Mouse (Mus musculus): Measurements from ENCODE around the gene Naaa. TPM values are rescaled to one million over a fixed set of nuclear protein-coding genes. Genes with fewer than 3 reads are reported as not detected.

Naaa gene
- polyA plus RNA-seq, 1 experiment: 41.2 TPM

DNA sequence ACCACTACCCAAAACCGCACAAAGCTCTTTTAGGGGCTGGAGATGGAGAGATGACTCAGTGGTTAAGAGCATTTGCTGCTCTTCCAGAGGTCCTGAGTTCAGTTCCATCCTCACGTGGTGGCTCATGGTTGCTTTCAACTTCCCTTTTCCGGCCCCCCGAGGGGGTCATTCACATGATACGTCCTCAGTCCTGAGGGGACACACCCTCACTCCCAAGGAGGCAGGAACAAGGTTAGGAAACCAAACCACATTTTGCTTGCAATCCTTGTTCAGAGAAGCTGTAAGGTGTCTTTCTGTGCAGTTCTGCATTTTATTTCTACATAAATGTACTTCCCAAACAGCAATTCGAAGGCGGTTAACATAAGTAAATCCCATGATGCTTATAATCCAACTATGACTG, 7.5 kb downstream of the Naaa start:
- no peak for DNase-seq (ENCODE audit: extremely low spot score in 1 of 2, low spot score in 1 of 2)

DNA sequence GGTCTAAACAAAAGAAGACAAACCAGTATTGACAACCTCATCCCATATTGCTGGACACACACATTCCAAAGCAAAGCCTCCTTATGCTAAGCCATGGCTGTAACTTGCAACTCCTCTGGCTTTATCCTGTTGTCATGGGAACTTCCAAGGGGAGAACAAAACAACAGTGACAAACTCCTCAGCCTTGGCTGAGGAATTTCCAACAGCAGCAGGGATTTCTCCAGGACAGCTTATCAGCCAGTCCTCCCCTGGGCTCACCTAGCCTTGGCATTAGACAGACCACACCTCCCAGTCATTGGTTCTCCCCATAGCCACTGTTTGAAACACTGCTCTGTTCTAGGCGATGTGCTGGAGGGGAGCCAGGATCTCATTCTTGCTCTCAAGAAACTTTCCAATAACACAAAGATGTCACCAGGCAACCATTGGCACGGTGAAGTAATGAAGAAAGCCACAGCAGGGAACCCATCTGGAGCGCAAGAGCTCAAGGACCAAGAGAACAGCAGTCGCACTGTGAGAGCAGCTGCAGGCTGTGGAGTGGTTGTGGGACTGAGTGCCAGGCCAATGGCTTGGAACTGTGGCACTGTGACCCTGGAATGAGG, 14.1 kb downstream of the Naaa start:
- peak; percentile 75 to 83 for DNase-seq (ENCODE audit: extremely low spot score in 1 of 2, low spot score in 1 of 2)

DNA sequence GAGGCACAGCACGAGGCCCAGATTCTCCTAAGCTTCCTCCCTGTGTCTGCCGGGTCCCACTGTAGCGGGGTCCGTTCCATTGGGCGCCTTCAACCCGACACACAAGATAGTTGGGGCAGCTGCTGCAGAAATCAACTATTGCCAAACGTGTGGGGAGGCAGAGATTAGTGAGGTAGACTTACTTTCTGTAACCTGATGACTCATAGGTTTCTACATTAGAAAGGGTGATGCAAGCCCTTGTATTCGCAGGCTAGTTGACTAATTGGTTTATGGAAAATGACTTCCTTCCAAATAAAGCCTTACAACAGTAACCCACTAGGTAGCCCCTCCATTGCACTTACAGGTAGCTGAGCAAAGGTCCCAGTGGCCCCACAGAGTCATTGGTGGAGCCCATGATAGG, 15.3 kb downstream of the Naaa start:
- no peak for DNase-seq (ENCODE audit: extremely low spot score in 1 of 2, low spot score in 1 of 2)

DNA sequence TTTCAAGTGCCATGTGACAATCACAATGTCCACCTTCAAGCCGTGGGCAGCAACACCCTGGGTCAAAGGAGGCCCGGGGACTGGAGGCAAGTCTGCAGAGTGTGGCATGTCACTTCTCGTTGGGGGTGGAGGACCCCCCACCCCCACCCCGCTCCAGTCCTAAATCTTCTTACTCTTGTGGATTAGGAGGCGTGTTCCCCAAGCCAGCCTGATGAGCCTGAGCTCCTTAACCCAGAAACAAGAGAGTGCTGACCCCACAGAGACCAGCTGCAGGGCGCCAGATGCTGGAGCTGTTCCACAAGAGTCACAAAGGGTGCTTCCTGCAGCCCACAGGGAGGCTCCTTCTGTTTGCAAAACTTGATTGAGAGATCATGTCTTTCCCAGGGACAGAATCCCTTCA, 21.8 kb downstream of the Naaa start, which contains the start of gene Ppef2:
Gene Ppef2 (minus strand): TSS at position 61 of the 400 bp plus-strand sequence.
- no peak for DNase-seq (ENCODE audit: extremely low spot score in 1 of 2, low spot score in 1 of 2)

DNA sequence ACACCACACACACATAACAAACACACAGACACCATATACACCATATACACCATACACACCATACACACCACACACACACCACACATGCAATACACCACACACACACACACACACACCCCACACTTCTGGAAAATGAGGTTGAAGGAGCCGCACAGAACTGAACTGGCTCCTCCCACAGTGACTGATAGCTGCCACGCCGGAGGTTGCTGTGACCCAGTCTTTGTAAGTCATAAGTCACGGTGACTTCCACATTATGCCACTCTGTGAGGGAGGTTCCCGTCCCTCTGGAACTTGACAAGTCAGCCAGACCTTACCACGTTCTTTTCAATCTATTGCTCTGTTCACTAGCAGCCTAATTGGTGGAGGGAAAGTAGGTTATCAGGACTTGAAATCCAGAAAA, 23.5 kb downstream of the Naaa start:
- DNase-seq (ENCODE audit: extremely low spot score in 1 of 2, low spot score in 1 of 2): no peak

DNA sequence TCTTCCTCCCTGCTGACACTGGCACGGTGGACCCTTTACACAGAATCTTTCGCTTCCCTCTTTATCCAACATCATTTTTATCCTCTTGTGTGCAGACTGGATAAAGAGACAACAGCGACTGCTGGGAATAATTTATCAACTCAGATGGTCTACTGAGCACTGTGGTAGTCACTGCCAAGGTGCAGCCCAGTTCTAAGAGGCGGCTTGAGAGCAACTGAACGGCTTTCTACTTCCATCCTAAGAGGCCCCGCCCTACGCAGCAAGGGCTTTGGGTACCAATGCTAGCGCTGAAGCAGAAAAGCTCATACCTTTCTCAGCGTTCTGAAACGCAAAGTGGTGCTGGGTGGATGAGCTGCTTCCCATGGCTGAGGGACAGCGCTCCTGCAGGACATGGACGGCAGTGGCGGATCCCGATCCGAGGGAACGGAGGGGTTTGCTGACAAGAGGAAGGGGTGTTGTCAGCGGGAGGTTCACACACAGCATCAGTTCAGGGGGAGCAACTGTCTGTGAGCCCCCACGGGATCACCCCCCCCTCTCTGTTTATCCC, 25.1 kb downstream of the Naaa start:
- DNase-seq (ENCODE audit: extremely low spot score in 1 of 2, low spot score in 1 of 2): peak in 1 of 2 experiments; percentile 22

DNA sequence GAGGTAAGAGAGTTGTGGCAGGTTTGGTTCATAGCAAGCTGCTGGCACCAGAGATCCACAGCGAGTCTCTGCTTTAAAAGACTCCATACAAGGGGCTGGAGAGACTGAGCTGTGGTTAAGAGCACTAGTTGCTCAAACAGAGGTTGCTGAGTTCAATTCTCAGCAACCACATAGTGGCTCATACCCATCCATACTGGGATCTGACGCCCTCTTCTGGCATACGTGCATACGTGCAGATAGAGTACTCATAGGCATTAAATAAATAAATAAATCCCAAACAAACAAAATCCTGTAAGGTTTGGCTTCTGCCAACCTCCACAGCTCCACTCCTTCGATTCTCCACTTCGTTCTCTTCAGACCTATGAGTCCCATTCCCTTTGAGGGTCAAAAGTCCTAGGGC, 25.9 kb downstream of the Naaa start:
- no peak for DNase-seq (ENCODE audit: extremely low spot score in 1 of 2, low spot score in 1 of 2)

DNA sequence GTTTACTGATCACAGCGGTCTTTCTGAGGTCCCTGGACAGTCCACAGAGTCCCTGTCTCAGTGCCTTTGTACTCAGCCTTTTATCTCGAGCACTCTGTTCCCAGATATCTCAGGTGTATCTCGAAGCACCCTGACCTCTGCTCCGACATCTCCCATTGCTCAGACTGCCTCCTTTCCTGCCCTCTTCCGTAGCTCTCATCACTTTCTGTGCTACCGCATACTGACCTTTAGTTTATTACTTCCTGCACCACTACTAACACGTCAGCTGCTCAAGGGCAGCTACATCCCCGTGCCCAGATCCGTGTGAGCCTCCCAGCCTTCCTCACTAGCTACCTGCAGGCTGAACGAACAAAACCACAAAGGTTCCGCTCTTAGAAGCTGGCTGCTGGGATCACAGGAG, 29.4 kb downstream of the Naaa start:
- DNase-seq (ENCODE audit: extremely low spot score in 1 of 2, low spot score in 1 of 2): no peak

DNA sequence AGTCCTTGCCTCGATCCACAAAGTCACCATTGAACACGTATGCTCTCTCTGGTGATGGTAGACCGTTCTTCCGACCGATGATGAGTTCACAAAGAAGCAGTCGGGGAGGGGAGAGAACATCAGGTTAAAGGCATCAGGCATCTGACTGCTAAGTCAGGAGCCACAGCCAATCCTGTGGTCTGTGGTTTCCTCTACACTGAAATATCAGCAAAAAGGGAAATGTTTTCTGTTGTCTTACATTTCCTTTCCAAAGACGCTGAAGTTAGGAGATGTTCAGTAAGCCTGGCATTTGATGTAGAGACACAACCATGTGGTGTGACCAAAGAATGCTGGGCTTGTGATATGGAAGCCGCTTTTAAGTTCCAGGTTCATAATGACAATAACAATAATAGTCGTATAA, 32.5 kb downstream of the Naaa start:
- DNase-seq (ENCODE audit: extremely low spot score in 1 of 2, low spot score in 1 of 2): no peak

DNA sequence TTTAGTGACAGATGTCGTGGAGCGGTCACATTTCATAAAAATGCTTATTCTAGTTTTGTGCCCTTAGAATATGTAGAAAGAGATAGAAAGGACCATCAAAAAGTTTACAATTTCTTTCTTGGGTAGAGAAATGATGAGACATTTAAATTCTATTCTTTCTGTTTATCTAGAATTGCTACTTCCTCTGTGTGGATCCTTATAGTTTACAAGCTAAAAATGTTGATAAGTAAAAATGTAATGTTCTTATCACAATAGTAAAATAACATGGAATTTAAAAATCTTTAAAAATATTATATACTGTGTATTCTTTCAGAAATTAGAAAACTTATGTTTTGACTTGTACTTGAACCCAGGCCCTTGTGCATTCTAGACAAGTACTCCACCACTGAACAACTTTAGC, 33.1 kb downstream of the Naaa start:
- DNase-seq (ENCODE audit: extremely low spot score in 1 of 2, low spot score in 1 of 2): no peak

DNA sequence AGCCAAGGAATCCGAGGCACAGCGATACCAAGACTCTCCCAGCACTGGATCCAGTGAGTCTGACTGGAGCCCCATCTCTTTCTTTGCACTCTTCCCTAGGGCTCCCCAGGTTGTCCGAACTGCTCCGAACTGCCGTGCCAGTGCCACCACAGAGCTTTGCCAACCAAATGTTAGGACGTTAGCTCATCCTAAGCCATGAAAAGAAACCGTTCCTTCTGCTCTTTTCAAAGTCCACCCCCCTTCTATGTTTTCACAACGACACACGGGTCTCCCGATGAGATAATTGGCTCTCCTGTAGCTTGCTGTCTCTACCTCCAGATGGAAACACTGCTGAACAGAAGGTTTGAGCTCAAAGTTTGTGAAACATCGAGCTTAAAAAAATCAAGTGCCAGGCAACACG, 37.2 kb downstream of the Naaa start:
- peak; percentile 21 to 34 for DNase-seq (ENCODE audit: extremely low spot score in 1 of 2, low spot score in 1 of 2)

DNA sequence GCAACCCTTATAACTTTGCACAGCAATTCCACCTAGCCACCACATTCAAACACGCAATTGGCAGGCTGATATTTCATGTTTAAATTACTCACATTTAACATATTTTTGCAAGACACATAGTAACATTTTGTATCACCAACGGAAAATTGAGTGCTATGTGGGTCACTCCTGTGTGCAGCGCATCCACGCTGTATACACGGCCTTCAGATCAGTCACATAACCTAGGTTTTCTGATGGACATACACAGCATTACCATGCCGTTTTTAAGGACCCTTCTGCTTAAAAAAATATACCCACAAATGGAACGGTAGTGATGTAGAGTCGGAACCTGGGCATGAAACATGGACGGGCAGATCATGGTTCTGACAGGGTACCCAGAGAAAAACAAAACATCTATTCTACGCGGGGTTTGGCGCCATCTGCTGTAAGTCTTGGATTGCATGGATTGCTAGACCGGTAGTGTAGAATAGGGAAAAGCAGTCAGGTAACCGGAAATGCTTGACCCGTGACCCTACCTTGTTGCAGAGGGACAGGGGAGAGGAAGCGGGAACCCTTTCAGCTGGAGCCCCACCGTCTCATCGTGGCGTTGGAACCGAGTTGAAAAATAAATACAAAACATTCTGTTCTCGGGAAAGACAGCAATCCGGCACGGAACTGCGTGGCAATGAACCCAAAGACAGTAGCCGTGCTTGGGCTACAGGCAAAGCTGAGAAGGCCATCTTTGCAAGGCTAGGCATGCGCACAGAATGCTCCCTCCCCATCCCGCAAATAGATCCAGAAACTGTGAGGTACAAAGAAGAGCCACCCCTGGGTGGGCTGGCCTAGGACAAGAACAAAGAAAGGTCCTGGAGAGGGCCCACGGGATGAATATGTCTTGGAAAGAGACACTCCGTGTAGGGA, 38.4 kb downstream of the Naaa start:
- peak; percentile 60 to 90 for DNase-seq (ENCODE audit: extremely low spot score in 1 of 2, low spot score in 1 of 2)

DNA sequence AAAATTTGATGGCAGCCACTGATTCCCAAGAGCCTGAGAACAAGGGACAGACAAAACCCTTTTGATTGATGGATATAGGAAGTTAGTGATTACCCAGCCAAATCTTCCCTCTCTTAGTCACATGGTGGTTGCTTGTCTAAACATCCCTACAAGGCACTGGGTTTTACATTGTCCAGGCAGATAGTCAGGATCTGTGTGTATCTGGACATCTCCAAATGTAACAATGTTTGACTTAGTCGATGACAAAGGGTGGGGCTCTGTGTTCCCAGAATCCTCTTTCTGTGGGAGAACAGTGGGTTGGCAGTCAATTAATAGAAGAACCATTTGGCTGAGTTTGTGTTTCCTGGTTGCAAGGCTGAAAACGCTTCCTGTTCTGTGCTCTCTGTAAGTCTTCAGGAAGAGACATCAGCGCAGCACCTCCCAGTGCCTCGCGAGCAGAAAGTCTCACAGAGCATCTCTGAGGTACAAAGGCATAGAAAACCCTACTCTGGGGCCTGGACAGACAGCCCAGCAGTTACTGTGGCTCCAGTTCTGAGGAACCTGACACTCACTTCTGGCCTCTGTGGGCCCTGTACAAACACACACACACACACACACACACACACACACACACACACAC, 42.9 kb downstream of the Naaa start:
- no peak for DNase-seq (ENCODE audit: extremely low spot score in 1 of 2, low spot score in 1 of 2)

DNA sequence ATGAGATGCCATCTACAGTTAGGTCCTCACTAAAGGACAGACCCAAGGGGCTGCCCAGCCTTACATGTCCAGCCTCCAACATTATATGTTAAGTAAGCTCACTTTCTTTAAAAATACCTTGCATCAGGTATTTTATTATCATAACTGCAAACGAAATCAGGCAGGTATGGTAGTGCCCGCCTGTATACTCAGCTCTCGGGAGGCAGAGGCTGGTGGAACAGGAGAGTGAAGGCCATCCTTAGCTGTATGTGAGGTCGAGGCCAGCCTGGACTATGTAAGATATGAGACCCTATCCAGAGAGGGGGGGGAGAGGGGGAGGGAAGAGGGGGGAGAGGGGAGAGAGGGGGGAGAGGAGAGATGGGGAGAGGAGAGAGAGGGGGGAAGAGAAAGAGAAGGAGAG, 44.6 kb downstream of the Naaa start:
- no peak for DNase-seq (ENCODE audit: extremely low spot score in 1 of 2, low spot score in 1 of 2)

DNA sequence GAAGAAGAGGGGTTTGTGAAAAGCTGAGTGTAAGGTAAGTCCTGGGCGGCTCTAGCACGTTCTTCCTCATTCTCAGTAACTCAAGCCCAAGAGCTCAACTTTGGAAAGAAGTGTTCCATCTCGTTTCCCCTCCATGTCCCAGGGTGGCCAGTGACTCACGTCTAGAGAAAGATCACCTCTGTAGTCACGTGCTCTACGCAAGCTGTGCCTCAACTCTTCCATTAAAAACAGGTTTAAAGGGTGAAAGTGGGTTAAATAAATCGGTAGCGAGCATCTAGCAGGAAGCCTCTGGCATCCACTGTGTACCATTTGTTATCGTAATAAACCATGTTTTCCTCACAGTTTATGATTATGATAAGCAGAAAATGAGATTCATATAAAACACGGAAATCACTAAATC, 46.1 kb downstream of the Naaa start:
- no peak for DNase-seq (ENCODE audit: extremely low spot score in 1 of 2, low spot score in 1 of 2)

DNA sequence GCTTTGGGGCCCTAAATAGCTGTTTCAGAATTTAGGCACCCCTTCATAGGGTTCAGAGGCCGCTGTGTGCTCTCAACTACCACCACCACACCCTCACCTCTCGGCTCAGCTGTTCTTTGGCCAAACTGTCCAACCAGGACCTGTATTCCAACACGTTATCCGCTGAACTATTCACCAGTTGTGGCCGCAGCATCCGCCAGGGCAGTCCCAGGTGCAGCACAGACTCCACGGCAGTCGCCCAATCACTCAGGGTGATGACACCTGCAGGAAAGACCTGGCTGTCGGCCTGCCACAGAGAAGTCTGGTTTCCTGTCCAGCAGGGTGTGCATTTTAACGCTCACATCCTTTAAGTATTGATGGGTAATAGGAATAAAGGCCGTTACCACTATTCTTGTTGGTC, 47.7 kb downstream of the Naaa start:
- no peak for DNase-seq (ENCODE audit: extremely low spot score in 1 of 2, low spot score in 1 of 2)

DNA sequence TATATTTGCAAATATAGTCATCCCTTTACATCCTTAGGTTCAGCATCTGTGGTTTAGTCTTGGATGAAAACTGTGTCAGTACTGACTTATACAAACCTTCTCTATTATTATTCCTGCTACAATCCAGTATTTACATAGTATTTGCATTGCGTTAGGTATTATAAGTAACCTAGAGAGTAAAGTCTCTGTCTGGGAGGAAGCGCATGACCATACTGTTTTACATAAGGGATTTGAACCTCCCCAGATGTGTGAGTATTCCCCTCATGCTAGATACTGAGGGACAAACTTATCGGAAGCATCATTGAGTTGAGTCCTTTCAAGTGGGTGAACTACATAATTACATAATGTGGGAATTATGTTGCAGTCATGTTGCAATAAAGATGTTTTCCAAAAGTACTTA, 48.5 kb downstream of the Naaa start:
- no peak for DNase-seq (ENCODE audit: extremely low spot score in 1 of 2, low spot score in 1 of 2)

DNA sequence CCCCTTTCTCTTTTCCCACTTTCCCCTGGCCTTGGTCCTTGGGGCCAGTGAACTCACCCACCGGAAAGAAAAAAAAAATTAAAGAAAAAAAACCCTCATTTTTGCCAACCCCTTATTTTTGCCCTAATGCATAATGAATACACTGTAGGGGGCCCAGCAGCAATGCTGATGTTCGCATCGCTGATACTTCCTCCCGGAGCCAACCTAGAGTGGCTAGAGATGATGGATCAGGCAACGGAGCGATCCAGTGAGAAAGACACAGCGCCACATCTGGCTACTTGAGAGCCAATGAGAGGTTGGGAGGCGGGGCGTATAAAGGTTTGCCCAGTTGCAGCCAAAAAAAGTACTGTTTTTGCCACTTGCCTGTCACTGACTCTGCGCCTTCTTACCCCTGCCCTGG, 49.2 kb downstream of the Naaa start:
- no peak for DNase-seq (ENCODE audit: extremely low spot score in 1 of 2, low spot score in 1 of 2)

DNA sequence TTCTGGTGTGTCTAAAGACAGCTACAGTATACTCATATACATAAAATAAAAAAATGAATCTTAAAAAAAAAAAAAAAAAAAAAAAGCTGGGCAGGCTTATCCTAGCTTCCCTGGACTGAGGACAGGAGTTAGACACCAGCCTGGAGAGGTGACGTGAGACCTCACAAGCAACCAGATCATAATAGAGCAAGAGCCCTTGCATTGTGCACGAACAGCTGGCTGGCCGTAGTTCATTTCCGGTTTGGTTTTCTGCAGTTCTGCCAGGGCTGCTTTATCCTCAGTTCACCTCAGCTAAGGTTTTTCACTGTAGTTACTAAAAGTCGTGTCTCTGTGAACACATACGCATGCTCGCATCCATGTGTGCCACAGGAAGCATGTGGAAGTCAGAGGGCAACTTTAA, 50.2 kb downstream of the Naaa start:
- no peak for DNase-seq (ENCODE audit: extremely low spot score in 1 of 2, low spot score in 1 of 2)

DNA sequence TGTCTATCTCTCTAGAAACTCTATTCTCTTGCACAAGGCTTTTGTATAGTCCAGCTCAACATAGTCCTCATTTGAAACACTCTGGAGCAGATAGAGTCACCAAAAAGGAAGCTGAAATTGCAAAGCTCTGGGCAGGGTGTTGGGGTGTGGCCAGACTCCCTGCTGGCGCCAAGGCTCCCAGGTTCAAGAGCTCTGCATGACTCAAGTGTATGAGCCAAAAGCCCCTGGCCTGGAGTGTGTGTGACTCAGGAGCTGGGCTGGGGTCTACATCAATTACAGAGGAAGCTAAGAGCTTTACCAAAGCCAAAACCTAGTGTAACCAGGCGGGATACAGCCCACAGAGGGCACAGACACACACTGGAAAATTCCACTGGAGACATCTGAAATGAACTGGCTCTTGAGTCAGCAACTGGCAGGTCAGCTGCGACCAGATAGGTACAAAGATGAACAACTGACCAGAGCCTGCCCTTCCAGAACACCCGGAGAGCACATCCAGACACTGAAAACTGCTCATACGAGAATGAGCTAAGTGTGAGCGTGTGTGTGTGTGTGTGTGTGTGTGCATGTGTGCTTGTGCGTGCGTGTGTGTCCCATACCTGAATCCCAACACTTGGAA, 57.6 kb downstream of the Naaa start:
- no peak for DNase-seq (ENCODE audit: extremely low spot score in 1 of 2, low spot score in 1 of 2)

DNA sequence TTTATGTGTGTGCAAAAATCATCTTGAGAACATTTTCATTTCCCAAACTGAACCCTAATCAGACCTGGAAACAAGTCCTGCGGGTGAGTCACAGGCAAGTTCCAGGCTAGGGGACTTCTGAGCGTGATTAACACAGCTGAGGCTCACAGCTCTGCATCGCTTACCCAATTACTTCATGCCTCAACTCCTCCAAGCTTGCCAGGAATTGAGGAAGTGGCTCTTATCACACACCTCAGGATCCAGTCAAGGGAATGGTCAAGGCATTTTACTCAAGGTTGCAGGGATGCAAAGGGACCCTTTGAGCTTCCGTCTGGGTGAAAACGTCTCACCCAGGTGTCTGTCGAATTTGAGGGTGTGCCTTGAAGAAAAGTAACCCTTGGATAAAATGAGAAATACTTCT, 58.1 kb downstream of the Naaa start:
- DNase-seq (ENCODE audit: extremely low spot score in 1 of 2, low spot score in 1 of 2): no peak

Measured in frontal cortex, adult 2 months (tissue).